Mouse (Mus musculus): Measurements from ENCODE around the gene Hist4h4.

DNA sequence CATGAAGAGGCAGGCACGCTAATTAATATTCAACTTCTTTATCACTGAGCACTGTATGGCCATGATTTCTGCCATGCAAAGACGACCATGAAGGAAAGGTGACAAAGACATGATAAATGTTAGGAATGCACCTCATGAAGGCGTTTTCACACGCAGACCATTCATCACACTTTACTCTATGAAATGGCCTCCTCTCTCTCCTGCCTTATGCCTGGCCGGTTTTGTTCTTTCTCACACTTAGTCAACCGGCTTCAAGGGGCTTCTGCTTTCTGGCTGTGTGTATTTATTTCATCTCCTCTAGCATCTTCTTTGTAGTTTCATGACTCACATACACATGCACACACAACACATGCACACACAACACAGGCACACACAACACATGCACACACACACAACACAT lies 2.9 kb downstream of the Hist4h4 start:
- TF ChIP-seq POLR2A (IDR thresholded peaks at IDR 0.05; ENCODE audit: borderline replicate concordance, insufficient read depth, low read length) (no peak), CTCF (IDR thresholded peaks at IDR 0.05; ENCODE audit: borderline replicate concordance, insufficient read depth, low read depth, low read length) (no peak)

Measured in cerebellum, adult 2 months (tissue).